Mouse (Mus musculus) testis, postnatal 14 days (tissue): ENCODE measurements around the gene Rab13.
A peak's percentile ranks its signal among the peaks of the same experiment; 100 is the strongest.
"Not testable (repeated sequence)": the region's sequence is repeated elsewhere in the genome, so short reads cannot be mapped to it uniquely, and the experiment has no call there.

Experiments
- DNase-seq: peaks from one replicate; pipeline ENCODE4 v3.0.0; 2021; ENCODE audit warnings: low spot score

Rab13 gene

GRCm38 (mm10) chr3:90231075-90231474 is 17.6 kb downstream of the Rab13 start:
- DNase-seq, result no peak

GRCm38 (mm10) chr3:90231507-90232333 is 18.2 kb downstream of the Rab13 start, which contains the start of gene Jtb:
Jtb (plus strand) TSS chr3:90231597.
- DNase-seq, result peak; percentile 93

GRCm38 (mm10) chr3:90241251-90241650 is 27.8 kb downstream of the Rab13 start:
- DNase-seq, result no peak

- DNase-seq, result no peak
These were observed 28.3 kb downstream of the Rab13 start for GRCm38 (mm10) chr3:90241669-90242358.

GRCm38 (mm10) chr3:90242984-90243775 is 29.7 kb downstream of the Rab13 start, which contains the start of gene Creb3l4:
Creb3l4 (minus strand) TSS chr3:90243512.
- DNase-seq, result peak; percentile 56

DNA sequence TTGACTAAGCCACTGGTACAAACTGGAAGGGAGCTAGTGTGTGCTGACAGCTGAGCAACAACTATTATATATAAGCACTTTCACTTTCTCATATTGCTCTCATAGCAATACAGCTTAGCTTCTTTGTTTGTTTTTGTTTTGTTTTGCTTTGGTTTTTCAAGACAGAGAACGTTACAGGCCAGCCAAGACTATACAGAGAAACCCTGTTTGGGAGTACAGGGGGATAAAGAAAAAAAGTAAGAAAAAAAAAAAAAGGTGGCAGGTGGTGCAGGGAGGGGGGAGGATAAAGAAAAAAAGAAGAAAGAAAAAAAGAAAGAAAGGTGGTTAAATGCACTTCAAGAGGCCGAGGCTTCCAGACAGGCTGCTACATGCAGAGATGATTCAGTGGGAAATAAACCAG is 31.9 kb downstream of the Rab13 start:
- DNase-seq, result no peak

DNA sequence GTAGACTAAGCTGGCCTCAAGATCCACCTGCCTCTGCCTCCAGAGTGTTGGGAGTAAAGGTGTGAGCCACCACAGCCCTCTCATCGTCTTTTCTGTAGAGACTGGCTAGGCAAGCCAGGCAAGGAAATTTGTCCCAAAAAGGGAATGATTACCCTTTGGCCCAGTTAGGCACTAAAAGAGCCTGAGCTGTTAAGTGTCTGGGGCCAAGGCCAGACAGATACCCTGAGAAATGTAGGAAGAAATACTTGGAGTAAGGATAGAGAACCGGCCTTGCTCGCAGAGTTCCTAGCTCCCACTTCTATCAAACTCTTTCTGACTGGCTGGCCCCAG is 34.1 kb downstream of the Rab13 start:
- no peak for DNase-seq

DNA sequence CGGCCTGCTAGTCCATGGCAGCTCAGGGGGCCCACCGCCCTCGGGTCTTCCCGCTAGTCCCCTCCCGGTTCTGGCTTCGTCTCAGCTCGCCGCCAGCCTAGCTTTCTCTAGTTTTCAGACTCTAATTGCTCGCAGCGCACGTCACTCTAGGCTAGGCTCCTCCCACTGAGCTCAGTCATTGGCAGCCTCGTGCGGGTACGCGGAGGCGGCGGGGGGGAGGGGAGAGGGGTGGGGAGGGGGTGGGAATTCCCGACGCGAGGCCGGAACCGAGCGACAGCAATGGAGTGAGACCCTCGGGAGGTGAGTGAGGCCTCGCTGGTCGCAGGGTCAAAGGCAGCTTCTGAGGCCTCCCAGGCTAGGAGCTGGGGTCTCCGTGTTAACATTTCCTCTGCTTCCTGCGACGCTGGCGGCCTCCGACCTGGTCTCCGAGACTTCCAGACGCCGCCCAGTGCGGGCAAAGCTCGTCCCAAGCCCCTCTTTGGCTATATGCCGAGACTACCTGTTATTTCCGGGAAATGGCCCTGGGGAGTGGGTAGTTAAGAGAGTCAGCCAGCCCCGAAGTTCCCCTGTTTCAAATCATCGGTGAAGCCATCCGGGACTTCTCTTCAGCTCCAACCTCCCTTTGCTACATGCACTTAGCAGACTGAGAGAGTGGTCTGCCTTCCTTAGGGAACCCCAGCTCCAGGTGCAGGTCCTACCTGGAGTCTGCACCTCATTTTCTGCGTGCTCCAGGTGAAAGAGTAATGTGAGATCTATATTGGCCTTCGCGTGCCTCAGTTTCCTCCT is 34.7 kb downstream of the Rab13 start, which contains the start of gene Slc39a1:
Gene Slc39a1 (plus strand): TSS at position 213 of the 786 bp plus-strand sequence.
- peak; percentile 92 for DNase-seq

- DNase-seq, result no peak
These were observed 35.2 kb downstream of the Rab13 start for GRCm38 (mm10) chr3:90248746-90249100.

GRCm38 (mm10) chr3:90250791-90251190 is 37.3 kb downstream of the Rab13 start:
- DNase-seq, result no peak

GRCm38 (mm10) chr3:90251731-90252226 is 38.3 kb downstream of the Rab13 start:
- DNase-seq, result not testable (repeated sequence)

DNA sequence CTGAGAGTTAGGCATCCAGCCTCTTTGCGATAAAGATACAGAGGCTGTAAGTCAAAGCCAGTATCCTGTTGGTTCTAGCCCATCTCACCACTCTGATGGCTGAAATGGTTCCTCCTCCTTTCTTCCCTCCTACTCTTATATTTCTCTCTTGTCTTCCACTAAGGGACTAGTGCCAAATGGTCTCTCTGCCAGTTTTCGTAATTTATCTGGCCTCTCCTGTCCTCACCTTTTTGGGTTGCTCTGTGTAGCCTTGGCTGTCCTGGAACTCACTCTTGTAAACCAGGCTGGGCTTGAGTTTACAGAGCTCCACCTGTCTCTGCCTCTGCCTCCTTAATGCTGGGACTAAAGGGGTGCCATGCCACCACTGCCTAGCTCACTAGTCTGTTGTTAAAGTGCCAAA is 39.2 kb downstream of the Rab13 start:
- DNase-seq, result not testable (repeated sequence)

GRCm38 (mm10) chr3:90253174-90253573 is 39.7 kb downstream of the Rab13 start:
- DNase-seq, result not testable (repeated sequence)

DNA sequence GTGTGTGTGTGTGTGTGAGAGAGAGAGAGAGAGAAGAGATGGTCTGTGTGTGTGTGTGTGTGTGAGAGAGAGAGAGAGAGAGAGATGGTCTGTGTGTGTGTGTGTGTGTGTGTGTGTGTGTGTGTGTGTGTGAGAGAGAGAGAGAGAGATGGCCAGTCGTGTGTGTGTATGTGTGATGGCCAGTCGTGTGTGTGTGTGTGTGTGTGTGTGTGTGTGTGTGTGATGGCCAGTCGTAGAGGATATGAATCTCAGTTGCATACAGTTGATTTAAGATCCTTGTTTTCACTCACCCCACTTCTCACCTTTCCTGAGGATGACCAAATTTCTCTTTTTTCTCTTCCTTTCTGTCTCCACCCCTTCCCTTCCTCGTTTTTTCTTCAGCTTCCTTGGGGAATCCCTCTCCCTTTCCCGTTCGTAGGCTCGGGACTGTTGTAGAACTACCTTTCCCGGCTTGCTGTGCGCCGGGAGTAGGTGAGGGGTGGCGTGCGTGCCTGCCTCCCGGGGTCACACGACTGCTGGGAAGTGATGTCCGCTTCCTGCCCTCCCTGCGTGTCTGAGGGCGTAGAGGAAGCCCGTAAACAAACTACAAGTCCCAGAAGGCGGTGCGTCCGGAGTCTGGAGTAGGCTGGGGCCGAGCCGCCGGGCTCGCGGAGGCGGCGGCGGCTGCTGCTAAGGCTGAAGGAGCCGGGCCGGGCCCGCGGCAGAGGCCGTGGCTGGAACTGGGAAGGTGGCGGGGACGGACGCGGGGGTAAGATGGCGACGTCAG is 40.3 kb downstream of the Rab13 start, which contains the start of gene Crtc2:
Gene Crtc2 (plus strand): TSS at position 511 of the 766 bp plus-strand sequence.
- peak; percentile 98 for DNase-seq

DNA sequence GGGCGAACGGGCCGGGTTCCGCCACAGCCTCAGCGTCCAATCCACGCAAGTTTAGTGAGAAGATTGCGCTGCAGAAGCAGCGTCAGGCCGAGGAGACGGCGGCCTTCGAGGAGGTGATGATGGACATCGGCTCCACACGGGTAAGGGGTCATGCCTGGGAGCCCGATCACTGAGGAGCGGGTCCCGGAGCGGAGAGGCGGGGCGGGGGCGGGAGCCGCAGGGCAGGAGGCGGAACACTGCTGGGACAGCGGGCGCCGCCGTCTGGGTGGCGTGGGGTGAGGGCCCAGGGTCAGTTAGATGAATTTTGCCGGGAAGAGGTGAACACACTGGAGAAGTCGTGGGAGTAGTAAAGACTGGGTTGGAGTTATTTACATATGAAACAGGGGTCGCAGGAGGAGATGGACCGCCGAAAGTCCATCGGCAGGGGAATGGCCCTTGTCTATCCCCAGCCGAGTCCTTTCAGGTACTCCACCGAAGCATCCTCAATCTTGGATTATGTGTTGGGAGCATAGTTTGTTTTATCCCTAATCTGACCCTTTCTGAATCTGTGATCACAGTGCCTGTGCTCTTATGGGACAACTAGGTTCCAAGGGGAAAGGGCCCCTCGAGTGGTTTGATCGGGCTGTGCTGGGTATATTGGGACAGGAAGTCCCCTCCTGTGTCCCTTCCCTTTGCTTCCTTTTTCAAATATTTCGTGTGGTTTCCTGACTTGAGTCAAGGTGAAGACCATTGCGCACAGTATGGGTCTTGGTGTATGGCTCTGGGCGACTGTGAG is 41.1 kb downstream of the Rab13 start:
- DNase-seq, result no peak

GRCm38 (mm10) chr3:90255194-90255565 is 41.7 kb downstream of the Rab13 start:
- DNase-seq, result no peak

DNA sequence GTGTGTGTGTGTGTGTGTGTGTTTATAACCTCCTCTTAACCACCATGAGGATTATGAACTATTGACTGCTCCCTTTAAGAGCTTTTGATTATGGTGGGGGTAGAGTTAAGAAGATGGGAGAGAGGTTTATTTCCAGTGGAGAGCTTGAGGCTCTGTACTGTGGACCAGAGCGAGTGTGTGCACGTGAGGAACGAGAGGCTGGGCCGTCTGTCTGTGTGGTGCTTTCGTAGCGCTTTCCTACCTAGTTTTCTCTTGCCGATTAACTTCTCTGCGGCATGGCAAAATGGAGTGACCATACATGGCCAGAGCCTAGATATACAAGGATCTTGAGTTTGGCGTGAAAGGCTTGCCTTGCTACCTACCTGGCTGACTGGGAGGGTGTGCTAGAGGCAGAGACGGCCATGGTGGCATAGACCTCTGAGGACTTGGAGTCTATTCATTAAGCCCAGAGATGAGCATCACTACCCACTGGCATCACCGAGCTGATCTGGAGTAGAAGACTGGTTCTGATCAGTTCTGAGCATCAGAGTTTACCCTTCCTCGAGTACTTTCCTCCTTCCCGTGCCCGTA is 42.4 kb downstream of the Rab13 start:
- DNase-seq, result no peak

DNA sequence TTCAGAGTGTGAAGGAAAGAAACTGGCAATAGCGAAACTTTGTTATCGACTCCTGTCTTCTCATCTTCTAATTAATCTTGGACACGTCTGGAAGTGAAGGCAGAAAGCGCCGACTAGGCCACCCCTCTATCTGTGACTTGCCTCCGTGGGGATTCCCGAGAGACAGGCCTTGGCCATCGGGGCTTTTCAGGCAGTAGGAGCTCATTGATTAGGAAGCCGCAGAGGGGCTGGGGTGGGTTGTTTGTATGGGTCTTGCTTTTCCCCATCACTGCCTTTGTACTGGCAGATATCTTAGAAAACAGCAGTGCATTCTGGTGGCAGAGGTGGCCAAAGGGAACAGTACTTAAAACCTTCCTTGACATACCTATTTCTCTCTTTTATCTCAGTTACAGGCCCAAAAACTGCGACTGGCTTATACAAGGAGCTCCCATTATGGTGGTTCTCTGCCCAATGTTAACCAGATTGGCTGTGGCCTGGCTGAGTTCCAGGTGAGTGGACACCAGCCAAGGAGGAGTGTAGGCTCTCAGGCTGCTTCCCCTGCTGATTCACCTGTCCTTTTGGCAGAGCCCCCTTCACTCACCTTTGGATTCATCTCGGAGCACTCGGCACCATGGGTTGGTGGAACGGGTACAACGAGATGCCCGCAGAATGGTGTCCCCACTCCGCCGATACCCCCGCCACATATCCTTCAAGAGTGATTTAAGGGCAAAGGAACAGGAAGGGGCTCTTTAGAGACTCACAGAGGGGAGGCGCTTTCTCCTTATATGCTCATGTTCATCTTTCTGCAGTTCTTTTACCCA is 43.4 kb downstream of the Rab13 start:
- no peak for DNase-seq

DNA sequence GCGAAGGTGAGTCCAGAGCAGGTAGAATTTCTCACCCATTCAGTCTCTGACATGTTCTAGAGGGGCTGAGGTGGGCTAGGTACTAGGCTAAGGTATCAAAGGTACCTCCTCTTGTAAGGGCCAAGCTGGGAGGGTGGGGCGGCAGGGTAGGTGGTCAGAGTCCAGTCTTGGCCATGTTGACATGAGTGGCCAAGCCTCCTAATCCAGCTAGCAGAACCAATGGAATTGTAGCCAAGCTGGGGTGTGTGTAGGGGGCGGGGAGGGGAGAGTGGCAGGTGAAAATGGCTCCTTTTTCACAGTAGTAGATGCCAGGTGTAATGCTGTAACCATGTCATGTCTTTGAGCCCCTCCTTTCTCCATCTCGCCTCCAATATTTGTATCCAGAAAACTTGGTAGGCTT is 45.0 kb downstream of the Rab13 start:
- DNase-seq, result no peak
